Mouse (Mus musculus) liver, postnatal 0 days (tissue): ENCODE data around the gene Sox9. TPM values are rescaled to one million over a fixed set of nuclear protein-coding genes. Genes with fewer than 3 reads are reported as not detected.

Experiments used
- ATAC-seq: fragments of 200-750 bp; cut with Nextera tagmentation; 2 replicates; pipeline ENCODE4 v1.8.0; 2017; ENCODE audit warnings: mild to moderate bottlenecking, moderate library complexity
- DNase-seq: peaks from one replicate; pipeline ENCODE4 v3.0.0-alpha.2; 2016
- H3K27ac ChIP-seq: fragments of 300-500 bp; sonication (generic); 2 replicates; pipeline ENCODE4 v1.5.1; 2014; ENCODE audit warnings: antibody characterized with exemption, moderate library complexity, mild to moderate bottlenecking, low read depth
- H3K27me3 ChIP-seq: fragments of 300-500 bp; sonication (generic); 2 replicates; pipeline ENCODE4 v1.6.1; 2014; ENCODE audit warnings: low read length, control low read depth, mixed read lengths; ENCODE audit not compliant: insufficient read depth
- H3K36me3 ChIP-seq: fragments of 300-500 bp; sonication (generic); replicated peaks from 2 replicates; pipeline ENCODE4 v1.6.1; 2014; ENCODE audit warnings: mild to moderate bottlenecking, control low read depth, low read length, moderate library complexity, mixed read lengths; ENCODE audit not compliant: insufficient read depth
- H3K4me1 ChIP-seq: fragments of 300-500 bp; sonication (generic); 2 replicates; pipeline ENCODE4 v1.6.1; 2014; ENCODE audit warnings: antibody characterized with exemption, mild to moderate bottlenecking, control low read depth; ENCODE audit not compliant: insufficient read depth
- H3K4me2 ChIP-seq: fragments of 300-500 bp; sonication (generic); 2 replicates; pipeline ENCODE4 v1.6.1; 2014; ENCODE audit warnings: low read depth, mild to moderate bottlenecking, low read length, moderate library complexity, mixed read lengths
- H3K4me3 ChIP-seq: fragments of 300-500 bp; sonication (generic); 2 replicates; pipeline ENCODE4 v1.5.1; 2014; ENCODE audit warnings: low read depth, low read length
- H3K9ac ChIP-seq: fragments of 300-500 bp; sonication (generic); replicated peaks from 2 replicates; pipeline ENCODE4 v1.6.1; 2014; ENCODE audit warnings: mild to moderate bottlenecking, moderate library complexity
- H3K9me3 ChIP-seq: fragments of 300-500 bp; sonication (generic); 2 replicates; pipeline ENCODE4 v1.6.1; 2016; ENCODE audit warnings: mild to moderate bottlenecking, control low read depth, low read length, mixed read lengths
- CTCF ChIP-seq: sonication (generic); IDR thresholded peaks from 2 replicates; pipeline ENCODE4 v1.5.1; 2016; ENCODE audit warnings: antibody characterized with exemption, low read depth
- EP300 ChIP-seq: IDR thresholded peaks from 2 replicates; pipeline ENCODE4 v1.6.1; 2016; ENCODE audit warnings: antibody characterized with exemption, low read depth, mild to moderate bottlenecking
- WGBS: fragments of 180-500 bp; shearing (Covaris S2); extraction: QIAGEN DNeasy Blood & Tissue Kit; methylation state at CpG from one replicate; pipeline ENCODE4 v1.1.7; 2014; ENCODE audit not compliant: insufficient replicate concordance; 5-methylcytosine and 5-hydroxymethylcytosine counted together
- polyA plus RNA-seq: library from polyadenylated mRNA; unstranded; fragments of >200 nt; fragmentation: Nextera tagmentation; extraction: Ambion mirVana; gene quantifications from 2 replicates; pipeline ENCODE4 v1.2.1, GENCODE M21; 2015

Sox9 gene
- polyA plus RNA-seq, 1 experiment from 2014 or later = 2.5 TPM

- WGBS = 60% methylated on average over 4 of the region's 4 CpGs
- no peak overlapping the region for H3K9ac ChIP-seq
These were observed 4.4 kb downstream of the Sox9 start for GRCm38 (mm10) chr11:112786427-112786826.

GRCm38 (mm10) chr11:112788296-112788695 is 6.3 kb downstream of the Sox9 start:
- no peak overlapping the region for H3K4me3 ChIP-seq
- WGBS = 14% methylated on average over 13 of the region's 13 CpGs
- H3K9me3 ChIP-seq = peaks cover 2% of the 10 kb centered on the region; the same call in 1 of the 2 replicates
- H3K36me3 ChIP-seq = no peaks in the 10 kb centered on the region
- H3K4me1 ChIP-seq = peaks cover 3% of the 10 kb centered on the region; the same call in 1 of the 2 replicates
- H3K27ac ChIP-seq = no peak overlapping the region
- DNase-seq (no peak), ATAC-seq (no peak)
- TF ChIP-seq CTCF = no peak
- TF ChIP-seq EP300 = no peak
- no peak overlapping the region for H3K4me2 ChIP-seq
- H3K9ac ChIP-seq = no peak overlapping the region
- peaks cover 26% of the 10 kb centered on the region for H3K27me3 ChIP-seq

More at GRCm38 (mm10) chr11:112786427-112786826, 4.4 kb downstream of the Sox9 start:
- no peaks in the 10 kb centered on the region for H3K9me3 ChIP-seq
- no peak for DNase-seq
- no peak overlapping the region for H3K27ac ChIP-seq
- TF ChIP-seq EP300 (no peak), CTCF (no peak)
- H3K27me3 ChIP-seq = peaks cover 42% of the 10 kb centered on the region
- H3K4me2 ChIP-seq = no peak overlapping the region
- peaks cover 3% of the 10 kb centered on the region for H3K4me1 ChIP-seq
- no peak overlapping the region for H3K4me3 ChIP-seq
- no peaks in the 10 kb centered on the region for H3K36me3 ChIP-seq
- ATAC-seq = no peak

GRCm38 (mm10) chr11:112796379-112796778 is 14.4 kb downstream of the Sox9 start:
- Histone ChIP-seq H3K27ac (no peak overlapping the region), H3K4me1 (no peaks in the 10 kb centered on the region), H3K4me3 (no peak overlapping the region), H3K36me3 (no peaks in the 10 kb centered on the region), H3K27me3 (no peaks in the 10 kb centered on the region), H3K9me3 (peaks cover 2% of the 10 kb centered on the region; the same call in 1 of the 2 replicates), H3K9ac (no peak overlapping the region), H3K4me2 (no peak overlapping the region)
- no peak for ATAC-seq
- TF ChIP-seq EP300 (no peak), CTCF (no peak)
- no peak for DNase-seq
- 68% methylated on average over 5 of the region's 5 CpGs for WGBS

GRCm38 (mm10) chr11:112798831-112799382 is 16.9 kb downstream of the Sox9 start:
- DNase-seq = no peak
- H3K27ac ChIP-seq = no peak overlapping the region
- no peak for TF ChIP-seq EP300
- no peak for TF ChIP-seq CTCF
- H3K4me2 ChIP-seq = no peak overlapping the region
- no peaks in the 10 kb centered on the region for H3K4me1 ChIP-seq
- no peak overlapping the region for H3K9ac ChIP-seq
- H3K9me3 ChIP-seq = no peaks in the 10 kb centered on the region
- no peaks in the 10 kb centered on the region for H3K36me3 ChIP-seq
- H3K4me3 ChIP-seq = no peak overlapping the region
- WGBS = 58% methylated on average over 13 of the region's 13 CpGs
- H3K27me3 ChIP-seq = no peaks in the 10 kb centered on the region
- ATAC-seq = no peak

GRCm38 (mm10) chr11:112801189-112801818 is 19.3 kb downstream of the Sox9 start:
- H3K36me3 ChIP-seq = no peaks in the 10 kb centered on the region
- H3K9ac ChIP-seq = no peak overlapping the region
- H3K27me3 ChIP-seq = no peaks in the 10 kb centered on the region
- no peak for ATAC-seq
- TF ChIP-seq CTCF (no peak), EP300 (no peak)
- no peak overlapping the region for H3K27ac ChIP-seq
- no peak for DNase-seq
- 27% methylated on average over 4 of the region's 4 CpGs for WGBS
- no peak overlapping the region for H3K4me2 ChIP-seq
- H3K4me1 ChIP-seq = no peaks in the 10 kb centered on the region; the same call in 1 of the 2 replicates
- H3K4me3 ChIP-seq = no peak overlapping the region
- no peaks in the 10 kb centered on the region for H3K9me3 ChIP-seq

- DNase-seq (peak; percentile 34), ATAC-seq (peak; percentile 92)
- Histone ChIP-seq H3K9ac (no peak overlapping the region; the same call in 1 of the 2 replicates), H3K36me3 (no peaks in the 10 kb centered on the region), H3K27ac (peak overlapping the region; percentile 93), H3K27me3 (no peaks in the 10 kb centered on the region), H3K4me3 (no peak overlapping the region), H3K4me1 (peaks cover 5% of the 10 kb centered on the region; the same call in 1 of the 2 replicates), H3K4me2 (no peak overlapping the region), H3K9me3 (no peaks in the 10 kb centered on the region)
- 47% methylated on average over 8 of the region's 8 CpGs for WGBS
- TF ChIP-seq CTCF = no peak
- no peak for TF ChIP-seq EP300
These were observed 25.9 kb downstream of the Sox9 start for GRCm38 (mm10) chr11:112807838-112808506.
